Mouse (Mus musculus) left cerebral cortex, postnatal 4 days (tissue): Measurements from ENCODE around the gene Pparg. TPM values are rescaled to one million over a fixed set of nuclear protein-coding genes. Genes with fewer than 3 reads are reported as not detected.

Experiments used
- DNase-seq: peaks from one replicate; pipeline ENCODE4 v3.0.0-alpha.2; 2022
- intact Hi-C: fragments of 180-260 bp; cut with DNase I; formaldehyde crosslinking; loops from one replicate; pipeline ENCODE4 v1.15.1; 2025
- total RNA-seq, 2 experiments: library from RNA; stranded (reverse); gene quantifications; 2 replicates each; pipeline ENCODE4 v1.2.3; 2021

Pparg gene
- total RNA-seq, 2 experiments from 2014 or later = 1.0 to 2.0 TPM

- DNase-seq = no peak
- intact Hi-C loops = no loop called here
Observed at GRCm38 (mm10) chr6:115452501-115452900, 91.8 kb downstream of the Pparg start.

GRCm38 (mm10) chr6:115462743-115463337, 102.1 kb downstream of the Pparg start:
- DNase-seq = peak; percentile 42
- intact Hi-C loops = no loop called here

GRCm38 (mm10) chr6:115463338-115463737, 102.6 kb downstream of the Pparg start:
- no peak for DNase-seq
- intact Hi-C loops = no loop called here

- intact Hi-C loops = no loop called here
- no peak for DNase-seq
Observed at GRCm38 (mm10) chr6:115464661-115465060, 103.9 kb downstream of the Pparg start.

DNA sequence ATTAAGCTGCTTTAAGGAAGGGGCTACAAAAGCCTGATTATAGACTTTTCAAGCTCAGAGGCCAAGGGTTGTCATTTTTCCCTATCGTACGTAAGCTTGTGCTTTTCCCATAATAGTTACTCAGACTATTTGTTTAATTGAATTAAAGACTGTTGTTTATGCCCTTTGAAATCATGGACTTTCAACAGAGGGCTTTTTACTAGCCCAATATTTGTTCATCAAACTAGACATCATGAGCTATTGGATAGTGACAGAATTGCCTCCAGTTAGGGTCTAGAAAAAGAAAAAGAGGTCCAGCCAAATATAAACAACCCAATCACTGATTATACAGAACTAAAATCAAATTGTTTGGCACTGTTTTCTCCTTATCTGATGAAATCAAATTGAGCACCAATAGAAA, 104.7 kb downstream of the Pparg start:
- DNase-seq = no peak
- intact Hi-C loops = no loop called here

DNA sequence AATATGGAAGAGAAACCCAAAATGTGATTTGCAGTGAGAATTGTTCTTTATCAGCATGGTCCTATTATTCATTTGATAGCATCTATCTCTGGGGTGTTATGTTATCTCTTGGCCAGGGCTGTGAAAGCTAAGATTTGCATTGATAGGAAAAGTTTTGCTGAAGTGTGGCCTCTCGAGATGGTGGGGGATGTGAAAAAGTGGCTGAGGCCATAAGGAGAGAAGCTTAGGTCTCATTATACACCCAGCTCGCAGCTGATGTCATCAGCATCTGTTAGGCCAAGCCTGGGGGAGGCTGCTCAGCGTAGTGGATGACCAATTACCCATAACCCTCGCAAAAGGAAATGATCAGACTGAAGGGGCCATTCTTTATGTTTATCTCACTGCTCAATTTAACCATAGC, 105.1 kb downstream of the Pparg start:
- DNase-seq = no peak
- intact Hi-C loops = no loop called here

GRCm38 (mm10) chr6:115466601-115467000, 105.8 kb downstream of the Pparg start:
- intact Hi-C loops = no loop called here
- DNase-seq = no peak

DNA sequence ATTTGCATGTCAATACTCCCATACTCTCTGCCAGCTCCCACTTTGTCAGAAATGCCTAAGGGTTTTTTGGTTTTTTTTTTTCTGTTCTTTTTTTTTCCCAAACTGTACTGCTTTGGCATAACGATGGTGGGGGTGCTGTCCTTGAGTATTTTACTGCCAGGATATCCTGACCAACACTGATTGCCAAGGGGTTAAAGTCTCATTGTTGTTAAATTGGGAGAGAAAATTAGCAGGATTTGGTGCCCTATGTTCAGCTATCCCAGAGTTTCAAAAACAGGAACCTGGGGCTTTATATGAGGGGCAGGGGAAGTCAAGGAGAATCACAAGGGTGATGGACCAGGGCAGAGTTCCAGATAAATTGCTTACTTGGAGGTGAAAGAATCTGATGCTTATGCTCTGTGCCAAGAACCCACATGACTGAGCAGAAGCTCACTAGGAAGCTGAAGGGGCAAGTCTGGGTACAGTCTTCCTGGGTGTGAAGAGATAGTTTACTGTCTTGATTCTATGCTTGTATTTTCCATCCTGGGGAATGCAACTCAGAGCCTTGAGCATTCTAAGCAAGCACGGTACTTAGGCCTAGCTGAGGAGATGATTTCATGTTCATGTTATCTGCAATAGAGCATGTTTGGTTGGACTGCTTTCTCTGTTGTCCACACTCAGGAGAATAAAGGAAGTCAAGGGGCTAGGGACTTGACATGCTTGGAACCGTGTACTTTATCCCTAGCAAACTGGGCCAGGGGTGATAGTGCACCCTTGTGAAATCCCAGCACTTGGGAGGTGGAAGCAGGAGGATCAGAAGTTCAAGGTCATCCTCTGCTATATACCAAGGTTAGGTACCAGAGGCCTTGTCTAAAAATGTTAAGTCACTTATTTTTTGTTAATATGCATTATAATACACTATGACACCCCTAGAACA, 109.2 kb downstream of the Pparg start:
- peak; percentile 6 for DNase-seq
- intact Hi-C loops = no loop called here

GRCm38 (mm10) chr6:115471956-115472355, 111.2 kb downstream of the Pparg start:
- DNase-seq = no peak
- intact Hi-C loops = no loop called here

DNA sequence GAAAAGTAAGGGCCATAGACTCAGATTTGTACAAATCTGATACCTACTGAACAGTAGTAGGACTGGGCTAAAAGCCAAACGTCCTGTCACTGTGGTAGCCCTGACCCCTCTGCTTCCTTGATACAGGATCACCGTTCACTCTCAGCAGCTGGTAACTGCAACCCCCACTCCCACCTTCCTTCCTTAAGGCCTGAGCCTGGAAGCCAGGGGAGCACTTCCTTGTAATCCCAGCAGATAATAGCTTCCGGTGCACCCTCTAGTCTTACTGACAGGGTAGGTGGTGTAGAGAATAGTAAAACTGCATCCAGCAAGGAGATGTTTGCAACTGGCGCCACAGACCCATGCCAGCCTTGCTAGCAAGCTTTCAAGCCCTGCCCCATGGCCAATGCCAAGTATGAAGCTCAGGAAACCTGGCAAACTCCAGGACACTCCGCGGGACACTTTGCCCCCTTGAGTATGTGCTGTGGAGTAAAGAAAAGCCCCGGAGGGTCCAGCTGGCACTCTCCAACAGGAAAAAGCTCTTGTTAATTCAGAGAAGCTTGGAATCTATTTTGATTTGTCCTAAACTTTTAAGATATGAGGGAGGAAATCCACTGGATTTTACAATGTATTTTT, 116.4 kb downstream of the Pparg start:
- intact Hi-C loops = no loop called here

DNA sequence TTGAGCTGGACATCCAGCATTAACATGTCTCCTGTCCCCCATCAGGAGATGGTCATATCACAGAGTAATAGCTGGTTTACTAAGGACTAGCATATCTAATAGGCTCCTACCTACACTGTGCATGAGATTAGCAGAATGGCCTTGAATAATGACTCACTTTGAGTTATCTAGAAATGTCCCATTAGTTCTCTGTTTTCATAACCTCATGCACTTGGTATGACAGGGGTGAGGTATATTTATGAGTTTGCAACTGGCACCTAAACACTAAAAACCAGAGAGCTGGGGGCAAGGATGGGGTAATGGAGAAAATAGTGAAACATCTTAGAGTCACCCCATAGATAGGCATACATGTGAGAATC, 119.2 kb downstream of the Pparg start:
- no peak for DNase-seq
- intact Hi-C loops = no loop called here

More for the DNA sequence above, 116.4 kb downstream of the Pparg start:
- peak; percentile 66 for DNase-seq

GRCm38 (mm10) chr6:115480322-115481017, 119.7 kb downstream of the Pparg start:
- intact Hi-C loops = no loop called here

GRCm38 (mm10) chr6:115481018-115481354, 120.2 kb downstream of the Pparg start:
- no peak for DNase-seq
- intact Hi-C loops = no loop called here

More at GRCm38 (mm10) chr6:115480322-115481017, 119.7 kb downstream of the Pparg start:
- DNase-seq = no peak

GRCm38 (mm10) chr6:115481603-115482002, 120.9 kb downstream of the Pparg start:
- intact Hi-C loops = no loop called here
- DNase-seq = no peak

DNA sequence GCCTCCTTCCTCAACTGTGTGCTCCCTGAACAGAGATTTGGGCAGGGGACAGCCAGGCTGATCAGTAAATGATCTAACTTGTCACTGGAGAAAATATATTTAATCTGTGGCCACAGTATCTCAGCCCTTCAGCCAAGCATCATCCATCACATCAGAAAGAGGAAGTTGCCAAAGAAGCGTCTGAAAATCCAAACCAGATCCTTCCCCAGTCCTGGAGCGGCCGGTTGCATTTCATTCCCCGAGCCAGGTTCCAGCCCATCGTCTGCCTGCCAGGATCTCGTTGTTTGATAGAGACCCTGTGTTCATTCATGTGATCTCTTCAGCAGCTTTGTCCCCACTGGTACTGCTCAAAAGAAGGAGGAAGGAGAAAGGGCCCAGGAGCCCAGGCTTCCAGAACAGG, 124.9 kb downstream of the Pparg start:
- no peak for DNase-seq
- intact Hi-C loops = no loop called here

- intact Hi-C loops = no loop called here
- no peak for DNase-seq
Observed at GRCm38 (mm10) chr6:115489831-115490230, 129.1 kb downstream of the Pparg start.

- intact Hi-C loops = no loop called here
- peak; percentile 43 for DNase-seq
Observed at GRCm38 (mm10) chr6:115492952-115493613, 132.3 kb downstream of the Pparg start.

GRCm38 (mm10) chr6:115493824-115494223, 133.1 kb downstream of the Pparg start:
- intact Hi-C loops = no loop called here
- DNase-seq = no peak

GRCm38 (mm10) chr6:115499540-115499939, 138.8 kb downstream of the Pparg start:
- DNase-seq = peak; percentile 92
- intact Hi-C loops = no loop called here

- no peak for DNase-seq
- intact Hi-C loops = no loop called here
Observed at GRCm38 (mm10) chr6:115500234-115500633, 139.5 kb downstream of the Pparg start.

DNA sequence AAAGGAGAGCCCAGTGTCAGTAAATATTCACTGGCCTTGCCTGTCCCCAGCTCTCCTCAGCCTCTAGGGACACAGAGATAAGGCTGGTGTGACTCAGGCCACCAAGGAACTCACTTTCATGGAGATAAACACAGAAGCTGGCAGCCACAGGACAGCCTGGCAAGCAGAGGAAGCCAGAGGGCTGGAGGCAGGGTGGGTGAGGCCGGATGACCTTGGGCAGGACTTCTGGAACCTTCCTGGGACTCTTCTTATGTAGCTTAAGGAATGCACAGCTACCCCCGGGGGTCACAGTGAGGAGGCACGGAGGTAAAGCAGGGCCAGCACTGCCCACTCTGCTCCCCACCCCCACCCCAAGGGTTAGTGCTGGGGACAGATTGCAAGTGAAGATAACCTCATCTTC, 140.4 kb downstream of the Pparg start:
- peak; percentile 44 for DNase-seq
- intact Hi-C loops = no loop called here
